Mouse (Mus musculus) cerebellum, adult 2 months (tissue): ENCODE results near the gene Lamp3.

Experiments used
- CTCF ChIP-seq: fragments of 200-500 bp; IDR thresholded peaks from 2 replicates; pipeline ENCODE4 v1.5.1; 2011; ENCODE audit warnings: low read depth, mild to moderate bottlenecking, control low read depth, low read length, moderate library complexity, borderline replicate concordance; ENCODE audit not compliant: insufficient read depth
- POLR2A ChIP-seq: fragments of 200-500 bp; IDR thresholded peaks from 2 replicates; pipeline ENCODE4 v1.6.1; 2011; ENCODE audit warnings: low read length, control low read depth, borderline replicate concordance; ENCODE audit not compliant: insufficient read depth

DNA sequence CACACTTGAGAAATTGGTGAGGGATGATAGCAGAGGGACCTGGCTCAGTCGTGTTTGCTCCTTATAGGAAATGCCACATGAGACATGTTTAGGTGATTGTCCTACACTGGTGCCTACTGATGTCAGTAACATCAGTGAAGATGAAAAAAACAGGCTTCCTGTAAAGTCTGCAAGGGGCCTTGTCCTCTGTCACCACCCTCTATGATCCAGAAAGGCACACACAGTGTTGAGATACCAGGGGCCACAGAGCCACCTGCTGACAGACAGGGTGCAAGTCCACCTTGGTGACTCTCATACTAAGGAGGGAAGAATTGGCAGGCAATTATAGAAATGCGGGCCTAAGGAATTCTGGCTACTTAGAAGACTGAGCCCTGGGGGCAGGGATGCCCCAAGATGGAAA is 14.8 kb upstream of the Lamp3 start:
- no peak for TF ChIP-seq CTCF
- TF ChIP-seq POLR2A = no peak
